Mouse (Mus musculus): ENCODE results near the gene Kif5a.
A peak's percentile ranks its signal among the peaks of the same experiment; 100 is the strongest.

Gene Kif5a

DNA sequence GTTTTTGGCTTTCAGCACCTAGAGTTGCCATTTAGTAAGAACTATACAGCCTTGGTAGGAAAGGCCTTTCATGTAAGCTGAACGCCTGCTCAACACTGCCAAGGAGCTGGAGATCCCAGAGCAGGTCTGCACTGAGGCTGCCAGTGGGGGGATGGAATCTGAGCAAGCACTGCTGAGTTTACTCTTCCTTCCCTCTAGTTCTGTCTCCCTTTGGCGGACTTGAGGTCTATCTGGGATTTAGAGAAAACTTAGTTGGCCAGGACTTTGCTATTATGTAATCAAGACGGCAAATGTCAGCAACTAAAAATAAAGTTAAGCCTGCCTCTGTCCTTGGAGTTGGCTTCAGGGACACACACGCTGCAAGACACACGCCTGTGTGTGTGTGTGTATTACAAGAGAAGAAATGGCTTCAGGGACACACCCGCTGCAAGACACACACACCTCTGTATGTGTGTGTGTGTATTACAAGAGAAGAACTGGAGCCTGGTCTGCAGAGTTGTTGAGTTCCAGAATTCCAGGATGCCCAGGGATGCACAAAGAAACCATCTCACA, 29.9 kb upstream of the Kif5a start:
- DNase-seq (ENCODE audit: low read depth, low spot score) = no peak
- Histone ChIP-seq H3K27me3 (ENCODE audit: control insufficient read depth, insufficient read depth, low read length, poor library complexity, severe bottlenecking) (no peaks in the 10 kb centered on the region), H3K36me3 (ENCODE audit: control insufficient read depth, insufficient read depth, low read length, poor library complexity, severe bottlenecking) (peaks cover 14% of the 10 kb centered on the region)

DNA sequence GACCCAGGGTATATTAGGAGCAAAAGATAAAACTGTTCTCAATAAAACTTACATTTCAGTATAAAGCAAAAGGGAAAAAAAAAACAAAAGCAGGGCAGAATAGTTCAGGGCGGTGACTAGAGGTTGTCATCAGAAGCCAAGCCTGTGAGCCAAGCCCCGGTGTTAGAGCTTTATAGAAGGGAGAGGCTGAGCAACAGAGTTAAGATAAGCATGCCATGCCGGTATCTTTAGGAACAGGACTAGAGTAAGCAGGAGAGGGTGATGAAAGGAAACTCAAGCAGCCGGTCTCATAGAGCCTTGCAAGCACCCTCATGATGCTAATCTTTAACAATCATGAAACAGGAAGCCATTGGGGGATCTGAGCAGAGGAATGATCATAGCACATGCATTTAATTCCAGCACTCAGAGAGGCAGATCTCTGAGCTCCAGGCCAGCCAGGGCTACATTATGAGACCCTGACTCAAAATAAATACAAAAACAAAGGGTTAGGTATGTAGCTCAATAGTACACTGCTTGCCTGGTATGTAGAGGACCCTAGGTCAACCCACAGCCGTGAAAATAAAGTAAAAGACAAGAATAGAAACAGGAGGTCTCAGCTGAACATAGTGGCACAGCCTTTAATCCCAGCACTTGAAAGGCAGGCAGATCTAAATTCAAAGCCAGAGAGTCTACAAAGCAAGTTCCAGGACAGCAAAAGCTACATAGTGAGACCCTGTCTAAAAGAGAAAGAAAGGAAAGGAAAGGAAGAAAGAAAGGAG, 28.9 kb upstream of the Kif5a start:
- no peak for DNase-seq (ENCODE audit: low read depth, low spot score)
- Histone ChIP-seq H3K36me3 (ENCODE audit: control insufficient read depth, insufficient read depth, low read length, poor library complexity, severe bottlenecking) (peaks cover 7% of the 10 kb centered on the region), H3K27me3 (ENCODE audit: control insufficient read depth, insufficient read depth, low read length, poor library complexity, severe bottlenecking) (no peaks in the 10 kb centered on the region)

DNA sequence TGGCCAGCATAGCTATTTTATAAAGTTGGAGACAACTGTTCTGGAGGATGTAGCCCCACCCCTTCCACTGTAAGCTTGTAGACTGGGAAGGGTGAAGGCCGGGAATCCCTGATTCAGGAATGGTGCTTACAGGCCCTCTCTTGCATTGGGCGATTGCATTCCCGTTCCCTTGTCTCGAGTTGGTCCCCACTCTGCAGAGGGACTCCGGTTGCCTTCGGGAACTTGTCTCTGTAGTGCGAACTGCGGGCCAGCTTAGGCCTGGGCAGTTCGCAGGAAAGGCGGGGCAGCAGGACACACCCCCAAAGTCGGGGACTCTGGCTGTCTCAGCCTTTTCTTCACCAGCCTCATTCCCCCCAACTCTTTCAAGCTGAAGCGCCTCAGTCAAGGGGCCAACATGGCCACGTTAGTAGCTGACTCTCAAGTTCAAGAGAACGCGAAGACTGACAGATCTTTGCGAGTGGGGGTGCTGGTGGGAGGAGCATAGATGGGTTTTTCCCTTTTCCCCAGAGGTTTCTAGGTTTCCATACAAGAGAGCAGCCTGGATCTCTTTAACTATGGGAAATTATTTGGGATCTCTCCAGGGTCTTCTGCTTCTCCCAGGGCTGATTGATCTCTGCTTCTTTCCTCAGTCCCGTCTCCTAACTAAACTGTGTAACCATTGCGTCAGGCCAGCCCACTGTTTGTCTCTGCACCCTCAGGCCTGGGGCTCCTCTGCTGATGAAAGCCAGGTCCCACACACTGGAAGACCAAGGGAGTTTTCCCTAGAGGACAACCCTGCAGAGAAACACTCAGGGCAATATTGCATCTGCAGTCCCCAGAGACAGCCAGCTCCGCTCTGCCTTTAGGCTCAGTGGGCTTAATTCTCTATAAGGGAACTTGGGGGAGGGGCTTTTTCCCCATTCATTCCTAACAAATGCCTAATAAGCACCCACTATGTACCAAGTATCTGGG, 28.1 kb upstream of the Kif5a start:
- Histone ChIP-seq H3K27me3 (ENCODE audit: control insufficient read depth, insufficient read depth, low read length, poor library complexity, severe bottlenecking) (no peaks in the 10 kb centered on the region), H3K36me3 (ENCODE audit: control insufficient read depth, insufficient read depth, low read length, poor library complexity, severe bottlenecking) (peaks cover 7% of the 10 kb centered on the region)
- DNase-seq (ENCODE audit: low read depth, low spot score) = peak; percentile 69

DNA sequence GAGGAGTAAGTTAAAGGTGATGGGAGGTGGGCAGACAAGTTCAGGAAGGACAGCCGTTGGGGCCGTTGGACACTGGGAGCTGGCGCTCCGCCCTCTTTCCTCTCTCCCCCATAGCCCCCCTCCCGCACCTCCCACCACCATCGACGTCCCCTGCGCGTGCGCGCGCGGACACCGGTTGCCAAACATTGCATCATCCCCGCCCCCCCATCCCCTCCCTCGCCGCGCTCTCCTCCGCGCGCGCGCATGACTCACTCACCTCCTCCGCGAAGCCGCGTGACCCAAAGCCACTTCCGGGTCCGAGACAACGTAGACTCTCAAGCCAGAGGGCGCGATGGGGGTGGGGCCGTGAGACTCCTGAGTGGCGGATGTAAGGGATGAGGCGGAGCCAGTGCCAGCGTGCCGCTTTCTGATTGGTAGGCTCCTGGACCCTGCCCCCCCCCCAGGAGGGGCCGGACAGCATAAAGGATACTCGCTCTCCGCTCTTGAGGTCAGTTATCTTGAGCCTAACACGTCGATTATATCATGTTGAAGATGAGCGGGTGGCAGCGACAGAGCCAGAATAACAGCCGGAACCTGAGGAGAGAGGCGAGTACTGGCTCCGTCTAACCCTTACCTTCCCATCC, 27.3 kb upstream of the Kif5a start:
- H3K27me3 ChIP-seq (ENCODE audit: control insufficient read depth, insufficient read depth, low read length, poor library complexity, severe bottlenecking) = no peaks in the 10 kb centered on the region
- H3K36me3 ChIP-seq (ENCODE audit: control insufficient read depth, insufficient read depth, low read length, poor library complexity, severe bottlenecking) = peaks cover 3% of the 10 kb centered on the region
- peak; percentile 100 for DNase-seq (ENCODE audit: low read depth, low spot score)

DNA sequence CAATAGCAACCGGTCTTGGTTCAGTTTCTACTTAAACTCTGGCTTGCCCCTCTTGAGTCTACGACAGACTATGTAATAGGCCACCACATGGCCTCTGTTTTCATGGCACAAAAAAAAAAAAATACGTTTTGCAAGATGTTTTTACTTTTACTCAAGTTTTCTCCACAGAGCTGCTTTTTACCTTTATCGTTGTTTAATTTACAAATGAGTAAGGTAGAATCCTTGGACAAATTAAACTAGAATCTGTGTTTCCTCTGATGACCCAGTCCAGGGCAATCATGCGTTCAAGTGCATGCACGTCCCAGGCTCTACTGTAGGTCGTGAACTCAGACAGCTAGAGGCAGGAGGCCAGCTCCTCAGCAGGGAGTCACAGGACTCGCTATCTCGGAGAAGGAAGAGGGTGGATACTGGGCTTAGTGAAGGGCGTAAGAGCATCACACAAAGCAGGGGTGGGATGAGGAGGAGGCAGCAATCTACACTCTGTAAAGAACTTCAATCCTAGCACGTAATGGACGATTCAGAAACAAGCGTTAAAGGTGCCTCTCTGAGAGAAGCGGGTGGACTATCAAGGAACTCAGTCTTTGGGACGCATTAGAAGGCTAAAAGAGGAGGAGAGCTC, 26.5 kb upstream of the Kif5a start:
- H3K27me3 ChIP-seq (ENCODE audit: control insufficient read depth, insufficient read depth, low read length, poor library complexity, severe bottlenecking) = no peaks in the 10 kb centered on the region
- peak; percentile 80 for DNase-seq (ENCODE audit: low read depth, low spot score)
- peaks cover 4% of the 10 kb centered on the region for H3K36me3 ChIP-seq (ENCODE audit: control insufficient read depth, insufficient read depth, low read length, poor library complexity, severe bottlenecking)

DNA sequence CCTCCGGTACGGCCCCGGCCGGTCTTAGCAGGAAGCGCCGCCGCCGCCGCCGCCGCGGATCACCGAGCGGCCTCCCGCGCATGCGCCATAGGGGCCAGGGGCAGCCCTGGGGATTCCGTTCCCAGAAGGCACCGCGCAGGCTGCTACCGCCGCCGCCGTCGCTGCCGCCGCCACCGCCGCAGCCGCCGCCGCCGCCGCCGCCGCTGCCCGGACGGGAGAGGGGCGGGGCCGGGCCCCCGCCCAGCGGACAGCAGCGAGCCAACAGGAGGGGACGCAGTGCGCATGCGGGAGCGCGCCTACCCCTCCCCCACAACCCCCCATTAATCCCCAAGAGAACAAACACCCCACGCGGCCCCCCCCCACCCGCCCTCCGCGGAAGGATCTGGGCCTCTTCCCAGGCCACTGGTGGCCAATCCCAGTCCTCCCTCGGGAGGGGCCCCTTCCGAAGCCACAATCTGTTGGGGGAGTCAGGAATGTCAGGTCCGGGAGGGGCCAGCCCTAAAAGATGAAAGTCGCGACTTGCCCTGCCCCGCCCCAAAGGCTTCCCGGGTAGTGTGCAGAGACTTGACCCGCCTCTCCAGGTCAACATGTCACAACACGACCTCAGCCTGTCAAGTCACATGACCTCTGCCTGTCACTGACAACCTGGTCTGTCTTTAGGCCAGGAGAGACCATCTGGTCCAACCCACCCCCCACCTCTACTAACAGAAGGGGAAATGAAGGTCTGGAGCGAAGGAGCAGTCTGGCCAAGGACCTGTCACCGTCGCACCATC, 25.8 kb upstream of the Kif5a start, which contains the start of gene Mbd6:
TSS of gene Mbd6 (minus strand) at position 219 of the 773 bp plus-strand sequence.
- peaks cover 4% of the 10 kb centered on the region for H3K36me3 ChIP-seq (ENCODE audit: control insufficient read depth, insufficient read depth, low read length, poor library complexity, severe bottlenecking)
- H3K27me3 ChIP-seq (ENCODE audit: control insufficient read depth, insufficient read depth, low read length, poor library complexity, severe bottlenecking) = no peaks in the 10 kb centered on the region
- DNase-seq (ENCODE audit: low read depth, low spot score) = peak; percentile 95

DNA sequence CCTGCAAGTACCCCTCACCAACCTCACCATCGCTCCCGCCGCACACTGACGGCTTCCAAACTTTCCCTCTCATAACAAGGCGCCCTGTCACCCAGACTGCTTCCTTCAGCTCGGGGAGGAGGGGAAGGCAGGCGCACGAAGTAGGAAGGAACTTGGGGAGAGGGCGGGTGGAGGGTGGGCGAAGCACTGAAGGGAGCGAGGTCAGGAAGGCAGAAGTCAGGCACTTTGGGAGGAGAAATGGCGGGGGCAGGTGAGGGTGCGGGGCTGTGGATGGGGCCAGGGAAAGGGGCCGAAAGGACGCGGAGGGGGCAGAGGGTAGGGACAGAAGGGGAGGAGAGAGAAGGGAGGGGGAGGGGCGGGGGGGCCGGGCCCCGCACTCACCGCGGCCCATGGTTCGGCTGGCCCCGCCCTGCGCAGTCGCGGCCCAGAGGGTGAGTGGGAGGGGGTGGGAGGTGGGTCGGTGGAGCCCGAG, 25.2 kb upstream of the Kif5a start:
- Histone ChIP-seq H3K27me3 (ENCODE audit: control insufficient read depth, insufficient read depth, low read length, poor library complexity, severe bottlenecking) (no peaks in the 10 kb centered on the region), H3K36me3 (ENCODE audit: control insufficient read depth, insufficient read depth, low read length, poor library complexity, severe bottlenecking) (peaks cover 7% of the 10 kb centered on the region)
- DNase-seq (ENCODE audit: low read depth, low spot score) = no peak

DNA sequence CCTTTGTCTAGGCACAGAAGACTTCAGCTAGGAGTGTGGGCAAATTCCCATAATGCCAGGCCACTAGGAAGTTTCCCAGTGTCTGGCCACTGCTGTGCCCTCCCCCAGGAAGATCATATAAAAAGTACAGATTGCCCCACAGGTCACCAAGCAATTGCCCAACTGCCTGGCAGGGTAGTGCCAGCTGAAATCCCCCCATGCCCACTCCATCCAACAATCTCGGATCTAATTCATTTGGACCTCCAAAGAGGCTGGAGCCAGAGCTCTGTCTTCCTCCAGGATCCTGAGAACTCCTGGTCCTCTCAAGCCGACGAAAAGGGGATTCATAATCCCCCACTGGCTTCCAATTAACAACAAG, 24.8 kb upstream of the Kif5a start:
- DNase-seq (ENCODE audit: low read depth, low spot score) = no peak
- Histone ChIP-seq H3K27me3 (ENCODE audit: control insufficient read depth, insufficient read depth, low read length, poor library complexity, severe bottlenecking) (no peaks in the 10 kb centered on the region), H3K36me3 (ENCODE audit: control insufficient read depth, insufficient read depth, low read length, poor library complexity, severe bottlenecking) (peaks cover 11% of the 10 kb centered on the region)

DNA sequence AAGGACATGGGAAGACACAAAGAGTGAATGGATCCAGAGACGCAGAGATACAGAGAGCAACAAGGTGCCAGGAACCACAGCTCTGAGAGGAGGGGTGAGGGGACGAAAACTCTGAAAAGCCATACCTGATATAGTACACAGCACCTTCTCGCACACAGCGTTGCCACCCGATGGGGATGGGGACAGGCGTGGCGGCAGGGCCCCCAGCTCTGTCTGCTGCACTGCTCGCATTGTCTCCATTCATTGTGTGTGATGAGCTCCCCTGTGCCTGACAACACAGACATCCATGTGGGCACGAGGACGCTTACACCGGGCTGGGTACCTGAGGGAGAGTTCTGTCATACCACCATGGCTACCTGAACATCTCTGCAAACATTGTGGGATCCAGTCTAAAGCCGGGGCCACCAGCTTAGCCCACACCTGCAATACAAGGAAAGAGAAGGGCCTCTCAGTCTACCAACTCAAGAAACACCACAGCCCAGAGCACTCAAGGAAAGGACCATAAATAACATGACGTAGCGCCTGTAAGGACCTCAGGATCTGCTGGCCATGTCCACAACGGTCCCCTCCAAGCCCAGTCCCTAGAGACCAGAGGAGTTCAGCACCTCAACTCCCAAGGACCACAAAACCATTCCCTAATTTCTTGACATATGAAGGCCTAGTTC, 24.3 kb upstream of the Kif5a start:
- Histone ChIP-seq H3K36me3 (ENCODE audit: control insufficient read depth, insufficient read depth, low read length, poor library complexity, severe bottlenecking) (peaks cover 16% of the 10 kb centered on the region), H3K27me3 (ENCODE audit: control insufficient read depth, insufficient read depth, low read length, poor library complexity, severe bottlenecking) (no peaks in the 10 kb centered on the region)
- no peak for DNase-seq (ENCODE audit: low read depth, low spot score)

DNA sequence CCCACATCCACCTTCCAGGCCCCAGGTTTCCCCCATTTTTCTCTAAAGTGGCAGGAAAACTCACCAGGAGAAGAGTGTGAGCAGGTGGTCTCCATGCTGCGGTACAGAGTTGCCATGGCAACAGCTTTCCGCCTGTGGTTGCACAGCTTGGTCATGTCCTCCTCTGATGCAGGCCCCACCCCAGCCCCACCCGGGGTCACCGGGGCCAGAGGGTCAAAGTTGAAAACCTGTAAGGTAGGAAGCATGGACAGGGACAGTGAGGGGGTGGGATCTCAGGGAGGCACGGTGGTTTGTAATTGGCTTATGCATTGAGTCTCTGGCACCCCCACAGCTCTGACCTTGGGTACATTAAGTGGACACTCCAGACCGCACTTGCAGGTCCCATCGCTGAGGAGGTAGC, 23.6 kb upstream of the Kif5a start:
- Histone ChIP-seq H3K36me3 (ENCODE audit: control insufficient read depth, insufficient read depth, low read length, poor library complexity, severe bottlenecking) (peaks cover 20% of the 10 kb centered on the region), H3K27me3 (ENCODE audit: control insufficient read depth, insufficient read depth, low read length, poor library complexity, severe bottlenecking) (no peaks in the 10 kb centered on the region)
- DNase-seq (ENCODE audit: low read depth, low spot score) = no peak

DNA sequence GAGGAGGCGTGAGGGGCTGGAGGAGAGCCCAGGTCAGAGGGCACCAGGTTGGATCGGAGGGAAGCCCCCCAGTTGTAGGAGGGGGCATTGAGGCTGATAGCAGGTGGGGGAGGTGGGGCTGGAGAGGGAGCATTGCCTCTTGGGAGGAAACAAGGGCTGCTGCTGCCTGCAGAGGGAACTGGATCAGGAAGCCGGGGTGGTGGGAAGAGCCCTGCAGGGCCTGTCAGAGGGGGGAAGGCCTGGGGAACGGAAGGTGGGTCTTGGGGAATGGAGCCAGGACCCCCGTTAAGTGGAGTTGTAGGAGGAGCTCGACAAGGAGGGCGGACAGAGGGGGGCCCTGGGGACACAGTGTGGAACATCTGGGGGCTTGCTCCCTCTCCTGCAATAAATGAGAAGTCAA, 23.0 kb upstream of the Kif5a start:
- Histone ChIP-seq H3K27me3 (ENCODE audit: control insufficient read depth, insufficient read depth, low read length, poor library complexity, severe bottlenecking) (no peaks in the 10 kb centered on the region), H3K36me3 (ENCODE audit: control insufficient read depth, insufficient read depth, low read length, poor library complexity, severe bottlenecking) (peaks cover 24% of the 10 kb centered on the region)
- no peak for DNase-seq (ENCODE audit: low read depth, low spot score)

DNA sequence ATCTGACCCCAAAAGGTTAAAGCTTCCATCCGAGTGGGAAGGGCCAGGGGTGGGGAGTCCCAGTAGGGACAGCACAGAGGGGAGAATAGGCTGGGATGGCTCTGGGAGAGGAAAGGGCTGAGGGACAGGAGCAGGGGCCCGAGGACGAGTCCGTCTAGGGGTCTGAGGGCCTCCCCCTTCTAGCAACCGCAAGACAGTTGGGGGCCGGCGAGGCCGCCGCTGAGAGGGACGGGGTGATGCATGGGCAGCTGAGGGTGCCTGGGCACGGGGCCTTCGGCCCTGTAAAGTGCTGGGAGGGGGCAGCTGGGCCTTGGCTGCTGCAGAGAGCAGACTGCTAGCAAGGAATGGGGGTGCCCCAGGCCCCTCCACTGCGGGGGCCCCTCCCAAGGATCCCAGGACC, 22.5 kb upstream of the Kif5a start:
- no peaks in the 10 kb centered on the region for H3K27me3 ChIP-seq (ENCODE audit: control insufficient read depth, insufficient read depth, low read length, poor library complexity, severe bottlenecking)
- peaks cover 24% of the 10 kb centered on the region for H3K36me3 ChIP-seq (ENCODE audit: control insufficient read depth, insufficient read depth, low read length, poor library complexity, severe bottlenecking)
- no peak for DNase-seq (ENCODE audit: low read depth, low spot score)

DNA sequence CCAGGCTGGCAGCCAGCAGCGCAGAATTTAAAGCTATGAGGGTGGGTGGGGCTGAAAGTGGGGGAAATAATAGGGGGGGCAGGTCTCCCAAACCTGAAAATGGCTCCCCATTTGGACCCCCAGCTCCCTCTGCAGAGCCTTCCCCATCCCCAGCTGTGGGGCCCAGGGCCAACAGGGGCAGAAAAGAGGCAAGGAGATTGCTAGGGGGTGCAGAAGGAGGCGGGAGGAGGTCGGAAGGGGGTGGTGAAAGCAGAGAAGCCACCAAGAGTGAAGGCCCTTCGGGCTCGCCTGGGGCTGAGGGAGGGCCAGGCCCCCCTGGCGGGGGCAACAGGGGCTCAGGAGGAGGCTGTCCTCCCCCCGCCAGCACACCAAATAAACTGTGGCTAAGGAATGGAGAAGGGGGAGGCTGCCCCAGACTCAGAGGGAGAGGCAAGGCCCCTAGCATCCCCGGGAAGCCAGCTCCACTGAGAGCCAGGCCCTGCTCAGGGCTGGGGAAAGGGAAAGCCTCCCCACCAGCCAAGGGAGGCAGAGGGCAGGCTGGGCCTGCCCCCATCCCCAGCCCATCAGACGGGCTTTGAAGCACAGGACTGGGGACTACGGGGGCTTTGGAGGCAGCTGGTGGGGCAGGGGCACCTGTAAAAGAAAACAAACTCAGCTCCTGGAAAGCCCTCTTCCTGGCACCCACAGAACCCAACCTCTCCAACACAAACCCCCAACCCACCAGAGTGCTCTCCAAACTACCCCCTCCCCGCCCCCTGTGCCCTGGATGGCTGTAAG, 21.8 kb upstream of the Kif5a start:
- Histone ChIP-seq H3K36me3 (ENCODE audit: control insufficient read depth, insufficient read depth, low read length, poor library complexity, severe bottlenecking) (peaks cover 24% of the 10 kb centered on the region), H3K27me3 (ENCODE audit: control insufficient read depth, insufficient read depth, low read length, poor library complexity, severe bottlenecking) (no peaks in the 10 kb centered on the region)
- DNase-seq (ENCODE audit: low read depth, low spot score) = no peak
